Mouse (Mus musculus): Measurements from ENCODE around the gene Hspd1. TPM values are rescaled to one million over a fixed set of nuclear protein-coding genes. Genes with fewer than 3 reads are reported as not detected.
"Not testable (repeated sequence)": the region's sequence is repeated elsewhere in the genome, so short reads cannot be mapped to it uniquely, and the experiment has no call there.

The Hspd1 gene
- polyA plus RNA-seq, 1 experiment from 2014 or later = 295 TPM

GRCm38 (mm10) chr1:55124136-55124535, 36.1 kb upstream of the Hspd1 start:
- H3K36me3 ChIP-seq (ENCODE audit: control insufficient read depth, insufficient read depth); H3K4me1 ChIP-seq (replicated peaks; ENCODE audit: control insufficient read depth, insufficient read depth, low read length); H3K4me3 ChIP-seq (replicated peaks; ENCODE audit: low read length); H3K27ac ChIP-seq (ENCODE audit: low read length); ATAC-seq; H3K4me2 ChIP-seq (ENCODE audit: low read length); H3K9me3 ChIP-seq (ENCODE audit: control insufficient read depth, low read length); H3K9ac ChIP-seq (replicated peaks; ENCODE audit: low read depth, low read length); H3K27me3 ChIP-seq (replicated peaks; ENCODE audit: control insufficient read depth, insufficient read depth, low read length): not testable (repeated sequence)
- WGBS = 95% methylated on average over 2 of the region's 2 CpGs

GRCm38 (mm10) chr1:55123561-55123960, 35.5 kb upstream of the Hspd1 start:
- Histone ChIP-seq H3K9me3 (ENCODE audit: control insufficient read depth, low read length) (peaks cover 2% of the 10 kb centered on the region; the same call in 1 of the 2 replicates), H3K4me3 (replicated peaks; ENCODE audit: low read length) (no peak overlapping the region), H3K36me3 (ENCODE audit: control insufficient read depth, insufficient read depth) (no peaks in the 10 kb centered on the region), H3K4me2 (ENCODE audit: low read length) (no peak overlapping the region), H3K4me1 (replicated peaks; ENCODE audit: control insufficient read depth, insufficient read depth, low read length) (no peaks in the 10 kb centered on the region), H3K27ac (ENCODE audit: low read length) (no peak overlapping the region), H3K9ac (replicated peaks; ENCODE audit: low read depth, low read length) (no peak overlapping the region), H3K27me3 (replicated peaks; ENCODE audit: control insufficient read depth, insufficient read depth, low read length) (no peaks in the 10 kb centered on the region)
- no peak for ATAC-seq
- 96% methylated on average over 2 of the region's 2 CpGs for WGBS

GRCm38 (mm10) chr1:55123046-55123445, 35.0 kb upstream of the Hspd1 start:
- Histone ChIP-seq H3K9ac (replicated peaks; ENCODE audit: low read depth, low read length) (no peak overlapping the region), H3K4me1 (replicated peaks; ENCODE audit: control insufficient read depth, insufficient read depth, low read length) (no peaks in the 10 kb centered on the region), H3K36me3 (ENCODE audit: control insufficient read depth, insufficient read depth) (no peaks in the 10 kb centered on the region), H3K27me3 (replicated peaks; ENCODE audit: control insufficient read depth, insufficient read depth, low read length) (no peaks in the 10 kb centered on the region), H3K27ac (ENCODE audit: low read length) (no peak overlapping the region), H3K4me2 (ENCODE audit: low read length) (no peak overlapping the region), H3K9me3 (ENCODE audit: control insufficient read depth, low read length) (peaks cover 2% of the 10 kb centered on the region; the same call in 1 of the 2 replicates), H3K4me3 (replicated peaks; ENCODE audit: low read length) (no peak overlapping the region)
- 94% methylated on average over 5 of the region's 5 CpGs for WGBS
- no peak for ATAC-seq

GRCm38 (mm10) chr1:55109066-55109766, 21.2 kb upstream of the Hspd1 start:
- no peak overlapping the region for H3K9ac ChIP-seq (replicated peaks; ENCODE audit: low read depth, low read length)
- H3K4me1 ChIP-seq (replicated peaks; ENCODE audit: control insufficient read depth, insufficient read depth, low read length) = no peaks in the 10 kb centered on the region
- no peak for ATAC-seq
- H3K27ac ChIP-seq (ENCODE audit: low read length) = no peak overlapping the region
- H3K36me3 ChIP-seq (ENCODE audit: control insufficient read depth, insufficient read depth) = no peaks in the 10 kb centered on the region
- 0 out of 2 replicates have a peak, but pooled peaks cover 2% of the 10 kb centered on the region for H3K9me3 ChIP-seq (ENCODE audit: control insufficient read depth, low read length)
- no peak overlapping the region for H3K4me2 ChIP-seq (ENCODE audit: low read length)
- H3K4me3 ChIP-seq (replicated peaks; ENCODE audit: low read length) = no peak overlapping the region
- WGBS = 83% methylated on average over 4 of the region's 4 CpGs
- H3K27me3 ChIP-seq (replicated peaks; ENCODE audit: control insufficient read depth, insufficient read depth, low read length) = no peaks in the 10 kb centered on the region

- no peaks in the 10 kb centered on the region for H3K4me1 ChIP-seq (replicated peaks; ENCODE audit: control insufficient read depth, insufficient read depth, low read length)
- H3K27ac ChIP-seq (ENCODE audit: low read length) = no peak overlapping the region
- H3K27me3 ChIP-seq (replicated peaks; ENCODE audit: control insufficient read depth, insufficient read depth, low read length) = no peaks in the 10 kb centered on the region
- no peak for ATAC-seq
- H3K9me3 ChIP-seq (ENCODE audit: control insufficient read depth, low read length) = 0 out of 2 replicates have a peak, but pooled peaks cover 2% of the 10 kb centered on the region
- H3K9ac ChIP-seq (replicated peaks; ENCODE audit: low read depth, low read length) = no peak overlapping the region
- no peak overlapping the region for H3K4me2 ChIP-seq (ENCODE audit: low read length)
- no peak overlapping the region for H3K4me3 ChIP-seq (replicated peaks; ENCODE audit: low read length)
- H3K36me3 ChIP-seq (ENCODE audit: control insufficient read depth, insufficient read depth) = no peaks in the 10 kb centered on the region
- WGBS = 32% methylated on average over 2 of the region's 2 CpGs
Measured at GRCm38 (mm10) chr1:55108473-55108872, 20.4 kb upstream of the Hspd1 start.

DNA sequence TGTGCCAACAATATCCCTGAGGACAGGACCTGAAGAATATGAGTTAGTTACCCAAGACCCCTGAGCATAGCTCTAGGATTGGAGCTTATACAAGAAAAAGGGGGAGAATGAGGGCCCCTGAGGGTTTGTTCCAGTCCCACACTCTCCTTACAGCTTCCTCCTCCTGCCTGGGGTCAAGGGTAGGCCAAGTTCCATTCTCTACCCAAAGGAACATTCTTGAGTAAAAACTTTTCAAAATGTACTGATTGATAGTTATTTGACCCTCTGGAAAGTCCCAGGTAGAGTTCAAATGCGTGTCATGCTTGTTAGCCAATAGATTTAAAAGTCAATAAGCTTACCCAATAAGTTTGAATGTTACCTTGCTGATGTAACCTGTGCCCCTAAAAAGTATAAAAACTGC, 19.6 kb upstream of the Hspd1 start:
- no peak overlapping the region for H3K9ac ChIP-seq (replicated peaks; ENCODE audit: low read depth, low read length)
- no peaks in the 10 kb centered on the region for H3K36me3 ChIP-seq (ENCODE audit: control insufficient read depth, insufficient read depth)
- no peak overlapping the region for H3K27ac ChIP-seq (ENCODE audit: low read length)
- no peak overlapping the region for H3K4me2 ChIP-seq (ENCODE audit: low read length)
- WGBS = 84% methylated on average over 1 of the region's 1 CpGs
- no peak overlapping the region for H3K4me3 ChIP-seq (replicated peaks; ENCODE audit: low read length)
- no peaks in the 10 kb centered on the region for H3K4me1 ChIP-seq (replicated peaks; ENCODE audit: control insufficient read depth, insufficient read depth, low read length)
- ATAC-seq = no peak
- H3K27me3 ChIP-seq (replicated peaks; ENCODE audit: control insufficient read depth, insufficient read depth, low read length) = no peaks in the 10 kb centered on the region
- H3K9me3 ChIP-seq (ENCODE audit: control insufficient read depth, low read length) = 0 out of 2 replicates have a peak, but pooled peaks cover 2% of the 10 kb centered on the region

- H3K27ac ChIP-seq (ENCODE audit: low read length) = no peak overlapping the region
- no peak overlapping the region for H3K4me2 ChIP-seq (ENCODE audit: low read length)
- H3K4me1 ChIP-seq (replicated peaks; ENCODE audit: control insufficient read depth, insufficient read depth, low read length) = no peaks in the 10 kb centered on the region
- no peak for ATAC-seq
- H3K9me3 ChIP-seq (ENCODE audit: control insufficient read depth, low read length) = 0 out of 2 replicates have a peak, but pooled peaks cover 2% of the 10 kb centered on the region
- H3K9ac ChIP-seq (replicated peaks; ENCODE audit: low read depth, low read length) = no peak overlapping the region
- H3K36me3 ChIP-seq (ENCODE audit: control insufficient read depth, insufficient read depth) = no peaks in the 10 kb centered on the region
- WGBS = 91% methylated on average over 9 of the region's 9 CpGs
- no peaks in the 10 kb centered on the region for H3K27me3 ChIP-seq (replicated peaks; ENCODE audit: control insufficient read depth, insufficient read depth, low read length)
- no peak overlapping the region for H3K4me3 ChIP-seq (replicated peaks; ENCODE audit: low read length)
Measured at GRCm38 (mm10) chr1:55106919-55107585, 19.0 kb upstream of the Hspd1 start.

DNA sequence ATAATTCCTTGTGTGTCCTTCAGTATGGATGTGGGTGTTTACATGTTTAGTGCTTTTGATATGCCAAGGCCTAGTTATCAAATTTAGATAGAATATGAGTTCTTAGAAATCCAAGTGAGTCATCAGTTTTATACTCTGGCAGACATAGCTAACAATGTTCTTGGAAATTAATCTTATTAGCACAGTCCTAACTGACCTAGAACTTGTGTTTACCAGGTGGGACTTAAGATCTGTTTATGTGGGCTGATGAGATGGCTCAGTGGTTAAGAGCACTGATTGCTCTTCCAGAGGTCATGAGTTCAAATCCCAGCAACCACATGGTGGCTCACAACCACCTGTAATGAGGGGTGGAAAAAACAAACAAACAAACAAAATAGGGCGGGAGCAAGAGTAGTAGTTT, 4.4 kb upstream of the Hspd1 start:
- Histone ChIP-seq H3K36me3 (ENCODE audit: control insufficient read depth, insufficient read depth) (peaks cover 6% of the 10 kb centered on the region; the same call in 1 of the 2 replicates), H3K4me2 (ENCODE audit: low read length) (no peak overlapping the region), H3K4me1 (replicated peaks; ENCODE audit: control insufficient read depth, insufficient read depth, low read length) (peaks cover 14% of the 10 kb centered on the region), H3K27me3 (replicated peaks; ENCODE audit: control insufficient read depth, insufficient read depth, low read length) (no peaks in the 10 kb centered on the region), H3K9me3 (ENCODE audit: control insufficient read depth, low read length) (no peaks in the 10 kb centered on the region), H3K27ac (ENCODE audit: low read length) (no peak overlapping the region), H3K9ac (replicated peaks; ENCODE audit: low read depth, low read length) (no peak overlapping the region), H3K4me3 (replicated peaks; ENCODE audit: low read length) (no peak overlapping the region)
- no peak for ATAC-seq
- 81% methylated on average over 1 of the region's 1 CpGs for WGBS

GRCm38 (mm10) chr1:55092056-55092455, 4.0 kb upstream of the Hspd1 start:
- Histone ChIP-seq H3K4me2 (ENCODE audit: low read length) (no peak overlapping the region), H3K4me3 (replicated peaks; ENCODE audit: low read length) (no peak overlapping the region), H3K27ac (ENCODE audit: low read length) (no peak overlapping the region), H3K27me3 (replicated peaks; ENCODE audit: control insufficient read depth, insufficient read depth, low read length) (no peaks in the 10 kb centered on the region), H3K9me3 (ENCODE audit: control insufficient read depth, low read length) (no peaks in the 10 kb centered on the region), H3K36me3 (ENCODE audit: control insufficient read depth, insufficient read depth) (peaks cover 6% of the 10 kb centered on the region; the same call in 1 of the 2 replicates), H3K4me1 (replicated peaks; ENCODE audit: control insufficient read depth, insufficient read depth, low read length) (peaks cover 14% of the 10 kb centered on the region), H3K9ac (replicated peaks; ENCODE audit: low read depth, low read length) (no peak overlapping the region)
- no peak for ATAC-seq
- 92% methylated on average over 2 of the region's 2 CpGs for WGBS

All from forebrain, embryonic 16.5 days (tissue).